Mouse (Mus musculus): ENCODE results near the gene Hoxb2.

- TF ChIP-seq CTCF (IDR thresholded peaks at IDR 0.05; ENCODE audit: control insufficient read depth, insufficient read depth, insufficient read length) (peak; percentile 74), USF1 (IDR thresholded peaks at IDR 0.05; ENCODE audit: low read depth) (no peak), MAX (IDR thresholded peaks at IDR 0.05) (no peak), MYOG (IDR thresholded peaks at IDR 0.05; ENCODE audit: control insufficient read depth, extremely low read depth, insufficient read length) (no peak), MYOD1 (IDR thresholded peaks at IDR 0.05; ENCODE audit: control insufficient read depth, insufficient read length, low read depth) (no peak), CEBPB (IDR thresholded peaks at IDR 0.05; ENCODE audit: low read depth) (no peak), FOSL1 (IDR thresholded peaks at IDR 0.05; ENCODE audit: insufficient read depth, low read length, poor library complexity, severe bottlenecking) (no peak)
Measured at GRCm38 (mm10) chr11:96311520-96312417, 38.6 kb upstream of the Hoxb2 start.

Data from C2C12 (cell line).